Mouse (Mus musculus) bone marrow macrophage, adult 2 months (primary cell): ENCODE results near the gene Ndufs7. TPM values are rescaled to one million over a fixed set of nuclear protein-coding genes. Genes with fewer than 3 reads are reported as not detected.

Experiments
- H3K27ac ChIP-seq: 2 replicates; pipeline ENCODE4 v1.5.1; 2012; ENCODE audit warnings: low read depth, low read length; ENCODE audit not compliant: insufficient read depth
- H3K4me1 ChIP-seq: 2 replicates; pipeline ENCODE4 v1.6.1; 2012; ENCODE audit warnings: low read length; ENCODE audit not compliant: control insufficient read depth, insufficient read depth
- H3K4me3 ChIP-seq: 2 replicates; pipeline ENCODE4 v1.5.1; 2012; ENCODE audit warnings: mild to moderate bottlenecking, low read length, moderate library complexity; ENCODE audit not compliant: insufficient read depth
- CTCF ChIP-seq: IDR thresholded peaks from 2 replicates; pipeline ENCODE4 v1.5.1; 2012; ENCODE audit warnings: low read depth, mild to moderate bottlenecking, low read length, moderate library complexity
- POLR2A ChIP-seq: IDR thresholded peaks from 2 replicates; pipeline ENCODE4 v1.6.1; 2012; ENCODE audit warnings: mild to moderate bottlenecking, low read depth, low read length, borderline replicate concordance
- polyA plus RNA-seq: library from polyadenylated mRNA; stranded (reverse); fragments of >200 nt; gene quantifications from 2 replicates; pipeline ENCODE4 v1.2.4, GENCODE M21; 2012; ENCODE audit not compliant: missing spikeins, insufficient read depth, insufficient read length

The Ndufs7 gene
- polyA plus RNA-seq, 1 experiment = 104 TPM

- Histone ChIP-seq H3K4me3 (no peak overlapping the region), H3K27ac (no peak overlapping the region), H3K4me1 (peaks cover 8% of the 10 kb centered on the region)
- TF ChIP-seq CTCF (no peak), POLR2A (no peak)
Observed at GRCm38 (mm10) chr10:80276238-80276637, 27.3 kb downstream of the Ndufs7 start.

- Histone ChIP-seq H3K27ac (no peak overlapping the region), H3K4me1 (no peaks in the 10 kb centered on the region), H3K4me3 (no peak overlapping the region)
- no peak for TF ChIP-seq POLR2A
- no peak for TF ChIP-seq CTCF
Observed at GRCm38 (mm10) chr10:80278390-80278789, 29.5 kb downstream of the Ndufs7 start.

- TF ChIP-seq CTCF (no peak), POLR2A (no peak)
- H3K4me3 ChIP-seq = no peak overlapping the region
- H3K27ac ChIP-seq = no peak overlapping the region
- no peaks in the 10 kb centered on the region for H3K4me1 ChIP-seq
Observed at GRCm38 (mm10) chr10:80279273-80279672, 30.4 kb downstream of the Ndufs7 start.

GRCm38 (mm10) chr10:80281304-80281703 is 32.4 kb downstream of the Ndufs7 start:
- Histone ChIP-seq H3K4me1 (no peaks in the 10 kb centered on the region), H3K4me3 (no peak overlapping the region), H3K27ac (no peak overlapping the region)
- no peak for TF ChIP-seq POLR2A

GRCm38 (mm10) chr10:80281921-80282371 is 33.0 kb downstream of the Ndufs7 start:
- H3K4me3 ChIP-seq = no peak overlapping the region
- no peak overlapping the region for H3K27ac ChIP-seq
- no peak for TF ChIP-seq CTCF
- TF ChIP-seq POLR2A = no peak
- H3K4me1 ChIP-seq = no peaks in the 10 kb centered on the region

- Histone ChIP-seq H3K4me3 (no peak overlapping the region), H3K4me1 (no peaks in the 10 kb centered on the region), H3K27ac (no peak overlapping the region)
- no peak for TF ChIP-seq CTCF
- TF ChIP-seq POLR2A = no peak
Observed at GRCm38 (mm10) chr10:80282481-80283441, 33.8 kb downstream of the Ndufs7 start.

- H3K4me1 ChIP-seq = no peaks in the 10 kb centered on the region
- H3K4me3 ChIP-seq = no peak overlapping the region
- TF ChIP-seq CTCF = no peak
- H3K27ac ChIP-seq = no peak overlapping the region
Observed at GRCm38 (mm10) chr10:80285222-80286070, 36.5 kb downstream of the Ndufs7 start.

GRCm38 (mm10) chr10:80288097-80288496 is 39.2 kb downstream of the Ndufs7 start:
- Histone ChIP-seq H3K4me3 (no peak overlapping the region), H3K27ac (no peak overlapping the region), H3K4me1 (no peaks in the 10 kb centered on the region)
- TF ChIP-seq POLR2A = no peak
- no peak for TF ChIP-seq CTCF

GRCm38 (mm10) chr10:80288657-80289056 is 39.7 kb downstream of the Ndufs7 start:
- H3K27ac ChIP-seq = no peak overlapping the region
- no peaks in the 10 kb centered on the region for H3K4me1 ChIP-seq
- H3K4me3 ChIP-seq = no peak overlapping the region
- no peak for TF ChIP-seq POLR2A
- TF ChIP-seq CTCF = no peak
